ENCODE assay signal across 18 mouse cellular contexts in the genomic region with DNA sequence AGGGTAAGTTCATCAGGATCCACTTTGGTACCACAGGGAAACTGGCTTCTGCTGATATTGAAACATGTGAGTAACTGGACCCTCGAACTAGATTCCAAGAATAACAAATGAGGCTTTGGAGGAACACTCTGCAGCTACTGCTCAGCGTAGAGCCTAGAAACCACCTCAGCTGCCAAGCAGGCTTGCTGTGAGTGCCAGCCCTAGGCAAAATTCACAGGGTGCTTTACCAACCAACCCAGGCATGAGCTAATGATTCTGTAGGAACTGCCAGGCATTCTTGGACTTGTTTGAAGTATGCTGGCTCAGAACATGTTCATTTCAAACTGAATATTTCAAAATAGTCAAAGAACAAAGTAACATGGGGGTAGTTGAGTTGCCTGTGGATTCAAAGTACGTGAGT. TPM values are rescaled to one million over a fixed set of nuclear protein-coding genes. Genes with fewer than 3 reads are reported as not detected.
A peak's percentile ranks its signal among the peaks of the same experiment; 100 is the strongest.
DNase-seq lines count a peak whose midpoint lies in the region; ATAC-seq and TF ChIP-seq lines count a peak whose summit lies in the region.
"Had no signal": no experiment of that assay in that cellular context is flagged by ENCODE, and none has a peak within 500 bp of the region (broad histone marks: within the 10 kb centered on the region; RNA-seq: fewer than 3 reads in every experiment).

No protein-coding gene starts in this region.

- no peak for TF ChIP-seq CTCF in hindbrain, postnatal 0 days (IDR thresholded peaks at IDR 0.05; ENCODE audit: low read depth)
- TF ChIP-seq CTCF in liver, adult 2 months (IDR thresholded peaks at IDR 0.05; ENCODE audit: low read depth, low read length): no peak

- WGBS in hindbrain, postnatal 0 days: 53% methylated on average over 3 of the region's 3 CpGs
- 81% methylated on average over 3 of the region's 3 CpGs for WGBS in hindbrain, embryonic 14.5 days
- 75% methylated on average over 3 of the region's 3 CpGs for WGBS in liver, adult 2 months
- 55% methylated on average over 3 of the region's 3 CpGs for WGBS in liver, embryonic 12.5 days (ENCODE audit: insufficient replicate concordance)

- H3K27me3 ChIP-seq in hindbrain, postnatal 0 days (ENCODE audit: insufficient read depth, low read length): no peaks in the 10 kb centered on the region
- no peaks in the 10 kb centered on the region for H3K27me3 ChIP-seq in hindbrain, embryonic 14.5 days (ENCODE audit: control insufficient read depth, insufficient read depth, low read length)
- no peaks in the 10 kb centered on the region for H3K27me3 ChIP-seq in liver, adult 2 months (ENCODE audit: control insufficient read depth, insufficient read depth, low read length)
- no peaks in the 10 kb centered on the region for H3K27me3 ChIP-seq in liver, embryonic 12.5 days (replicated peaks)
- H3K27me3 ChIP-seq: heart, embryonic 12.5 days; liver, embryonic 15.5 days had no signal

- peak; percentile 9 to 35 for DNase-seq in cerebellum, postnatal 10 days
- DNase-seq in cerebellum, adult 11 months: no peak
- peak; percentile 24 for DNase-seq in hindbrain, postnatal 0 days (ENCODE audit: low spot score)
- no peak for DNase-seq in hindbrain, embryonic 14.5 days (ENCODE audit: low spot score)
- DNase-seq in liver, adult 2 months (ENCODE audit: extremely low read depth, low read depth, low spot score): peak; percentile 22
- peak; percentile 78 for DNase-seq in skeletal muscle tissue, adult 2 months (ENCODE audit: low read depth, low spot score)
- no peak for DNase-seq in spleen, postnatal 10 days (ENCODE audit: low spot score in 2 of 2)
- DNase-seq: cerebellum, adult 18-20 months; heart, postnatal 4 days; thymus, postnatal 4 days had no signal

- no peak for TF ChIP-seq POLR2A in liver, adult 2 months (IDR thresholded peaks at IDR 0.05; ENCODE audit: extremely low read depth, insufficient read depth, low read length)

- no peaks in the 10 kb centered on the region for H3K79me2 ChIP-seq in liver, adult 2 months (ENCODE audit: control insufficient read depth, insufficient read depth, low read length)

- H3K27ac ChIP-seq in hindbrain, postnatal 0 days: no peak overlapping the region
- no peak overlapping the region for H3K27ac ChIP-seq in hindbrain, embryonic 14.5 days
- H3K27ac ChIP-seq in liver, adult 2 months (replicated peaks; ENCODE audit: insufficient read depth, low read depth, low read length): no peak overlapping the region
- no peak overlapping the region for H3K27ac ChIP-seq in liver, embryonic 12.5 days
- H3K27ac ChIP-seq: kidney, postnatal 0 days; liver, embryonic 15.5 days; midbrain, embryonic 10.5 days had no signal

- H3K36me3 ChIP-seq in hindbrain, postnatal 0 days (ENCODE audit: insufficient read depth, low read length): no peaks in the 10 kb centered on the region
- H3K36me3 ChIP-seq in hindbrain, embryonic 14.5 days (replicated peaks; ENCODE audit: control insufficient read depth, insufficient read depth): no peaks in the 10 kb centered on the region
- no peaks in the 10 kb centered on the region for H3K36me3 ChIP-seq in liver, adult 2 months (ENCODE audit: control insufficient read depth, insufficient read depth, low read length)
- H3K36me3 ChIP-seq in liver, embryonic 12.5 days: no peaks in the 10 kb centered on the region
- H3K36me3 ChIP-seq: heart, embryonic 12.5 days; liver, embryonic 15.5 days; midbrain, embryonic 10.5 days had no signal

- H3K9ac ChIP-seq in hindbrain, postnatal 0 days (replicated peaks; ENCODE audit: low read length): no peak overlapping the region
- no peak overlapping the region for H3K9ac ChIP-seq in hindbrain, embryonic 14.5 days
- H3K9ac ChIP-seq in liver, adult 2 months (ENCODE audit: low read depth, low read length): no peak overlapping the region
- H3K9ac ChIP-seq in liver, embryonic 12.5 days: no peak overlapping the region
- H3K9ac ChIP-seq: heart, embryonic 12.5 days; liver, embryonic 15.5 days had no signal

- no peaks in the 10 kb centered on the region for H3K4me1 ChIP-seq in hindbrain, postnatal 0 days (ENCODE audit: insufficient read depth, low read length)
- H3K4me1 ChIP-seq in hindbrain, embryonic 14.5 days (replicated peaks; ENCODE audit: control insufficient read depth, insufficient read depth, low read length): no peaks in the 10 kb centered on the region
- H3K4me1 ChIP-seq in liver, adult 2 months (ENCODE audit: control insufficient read depth, insufficient read depth, low read length): no peaks in the 10 kb centered on the region
- H3K4me1 ChIP-seq in liver, embryonic 12.5 days: no peaks in the 10 kb centered on the region
- H3K4me1 ChIP-seq: liver, embryonic 15.5 days; midbrain, embryonic 10.5 days had no signal

- H3K4me3 ChIP-seq in hindbrain, postnatal 0 days (ENCODE audit: low read length): no peak overlapping the region
- H3K4me3 ChIP-seq in hindbrain, embryonic 14.5 days (replicated peaks; ENCODE audit: low read length): no peak overlapping the region
- no peak overlapping the region for H3K4me3 ChIP-seq in liver, adult 2 months (ENCODE audit: insufficient read depth, low read depth, low read length)
- no peak overlapping the region for H3K4me3 ChIP-seq in liver, embryonic 12.5 days
- H3K4me3 ChIP-seq: heart, embryonic 12.5 days; liver, embryonic 15.5 days; midbrain, embryonic 10.5 days; myocyte had no signal

- no peak for ATAC-seq in hindbrain, postnatal 0 days
- no peak for ATAC-seq in hindbrain, embryonic 14.5 days (ENCODE audit: low FRiP score)
- no peak for ATAC-seq in liver, embryonic 12.5 days

- no peaks in the 10 kb centered on the region for H3K9me3 ChIP-seq in hindbrain, postnatal 0 days (ENCODE audit: low read length)
- H3K9me3 ChIP-seq in hindbrain, embryonic 14.5 days (ENCODE audit: control insufficient read depth, low read length): no peaks in the 10 kb centered on the region
- H3K9me3 ChIP-seq in liver, embryonic 12.5 days (replicated peaks): no peaks in the 10 kb centered on the region
- H3K9me3 ChIP-seq: heart, embryonic 12.5 days; liver, embryonic 15.5 days; midbrain, embryonic 10.5 days had no signal

- H3K4me2 ChIP-seq in hindbrain, postnatal 0 days (ENCODE audit: low read depth, low read length): no peak overlapping the region
- H3K4me2 ChIP-seq in hindbrain, embryonic 14.5 days (replicated peaks): no peak overlapping the region
- H3K4me2 ChIP-seq in liver, embryonic 12.5 days: no peak overlapping the region
- H3K4me2 ChIP-seq: heart, embryonic 12.5 days; liver, embryonic 15.5 days had no signal

RNA-seq across cellular contexts. Expression of a gene that starts 4.9 kb away (rescaled TPM):
- total RNA-seq in hindbrain, postnatal 0 days (2014; rRNA removed): 0.32 and 0.52 TPM in 2 replicates
- polyA plus RNA-seq in hindbrain, postnatal 0 days (2015; fragmentation: Nextera tagmentation; extraction: Ambion mirVana): 0.16 and 0.23 TPM in 2 replicates
- polyA plus RNA-seq in hindbrain, embryonic 14.5 days (2014; fragmentation: Nextera tagmentation; extraction: Ambion mirVana): 0.13 and 0.18 TPM in 2 replicates
- total RNA-seq in liver, adult 2 months (2014; rRNA removed): 3.2 TPM in 1 of 2 replicates, not detected in the other
- polyA plus RNA-seq in liver, adult 2 months (2012; rRNA removed): not detected in 2 replicates
- polyA plus RNA-seq in liver, embryonic 12.5 days (2016; fragmentation: Nextera tagmentation; extraction: Ambion mirVana): 0.05 and 0.14 TPM in 2 replicates
- polyA plus RNA-seq: intestine, embryonic 14.5 days; kidney, postnatal 0 days; midbrain, embryonic 10.5 days had no signal

RNA-seq across cellular contexts. Expression of a gene that starts 33.1 kb away (rescaled TPM):
- total RNA-seq in hindbrain, postnatal 0 days (2014; rRNA removed): not detected in 2 replicates
- 0.03 and 0.08 TPM in 2 replicates for polyA plus RNA-seq in hindbrain, postnatal 0 days (2015; fragmentation: Nextera tagmentation; extraction: Ambion mirVana)
- not detected in 2 replicates for polyA plus RNA-seq in hindbrain, embryonic 14.5 days (2014; fragmentation: Nextera tagmentation; extraction: Ambion mirVana)
- 1.9 TPM in 1 of 2 replicates, not detected in the other for total RNA-seq in liver, adult 2 months (2014; rRNA removed)
- polyA plus RNA-seq in liver, adult 2 months (2012; rRNA removed): not detected in 2 replicates
- polyA plus RNA-seq in liver, embryonic 12.5 days (2016; fragmentation: Nextera tagmentation; extraction: Ambion mirVana): not detected in 2 replicates
- total RNA-seq: adrenal gland, postnatal 36 days had no signal
- polyA plus RNA-seq: heart, embryonic 12.5 days; kidney, postnatal 0 days; midbrain, embryonic 10.5 days had no signal

RNA-seq across cellular contexts. Expression of a gene that starts 33.9 kb away (rescaled TPM):
- total RNA-seq in hindbrain, postnatal 0 days (2014; rRNA removed): 0.10 and 0.11 TPM in 2 replicates
- polyA plus RNA-seq in hindbrain, postnatal 0 days (2015; fragmentation: Nextera tagmentation; extraction: Ambion mirVana): 0.16 and 0.24 TPM in 2 replicates
- polyA plus RNA-seq in hindbrain, embryonic 14.5 days (2014; fragmentation: Nextera tagmentation; extraction: Ambion mirVana): 0.30 and 0.43 TPM in 2 replicates
- 3.0 TPM in 1 of 2 replicates, not detected in the other for total RNA-seq in liver, adult 2 months (2014; rRNA removed)
- polyA plus RNA-seq in liver, adult 2 months (2012; rRNA removed): not detected in 2 replicates
- not detected in 2 replicates for polyA plus RNA-seq in liver, embryonic 12.5 days (2016; fragmentation: Nextera tagmentation; extraction: Ambion mirVana)
- polyA plus RNA-seq: heart, embryonic 12.5 days; kidney, postnatal 0 days had no signal

Comparison
In these comparisons a context has a peak if more than half of its experiments do, and no peak if none do; other contexts are left out.
1. DNase-seq: peak in cerebellum, postnatal 10 days (2 of 2), hindbrain, postnatal 0 days (single experiment), liver, adult 2 months (single experiment) and skeletal muscle tissue, adult 2 months (single experiment); none in cerebellum, adult 11 months (single experiment), hindbrain, embryonic 14.5 days (single experiment) and spleen, postnatal 10 days (0 of 2).